Mouse (Mus musculus): Measurements from ENCODE around the gene Prickle2. TPM values are rescaled to one million over a fixed set of nuclear protein-coding genes. Genes with fewer than 3 reads are reported as not detected.

Prickle2 gene
- polyA plus RNA-seq, 1 experiment from 2014 or later: 11.7 TPM

DNA sequence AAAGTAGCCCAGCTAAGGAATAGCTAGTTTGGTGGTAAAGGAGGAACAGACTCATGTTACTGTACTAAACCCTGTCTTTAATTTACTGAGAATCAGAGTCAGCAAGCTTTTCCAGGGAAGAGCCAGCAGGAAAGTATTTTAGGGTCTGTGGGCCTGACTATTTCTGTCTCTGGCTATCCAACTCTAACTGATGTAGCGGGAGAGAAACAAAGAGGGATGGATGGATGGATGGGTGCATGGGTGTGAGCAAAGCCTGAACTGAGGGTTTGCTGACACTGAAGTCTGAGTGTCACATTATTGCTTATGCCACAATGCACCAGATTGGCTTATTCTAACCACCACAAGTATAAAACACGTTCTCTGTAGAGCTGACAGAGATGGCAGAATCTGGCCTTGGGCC, 88.8 kb downstream of the Prickle2 start:
- 81% methylated on average over 2 of the region's 2 CpGs for WGBS
- ATAC-seq (ENCODE audit: low FRiP score, low read depth): no peak
- H3K36me3 ChIP-seq: no peaks in the 10 kb centered on the region; the same call in 1 of the 2 replicates

DNA sequence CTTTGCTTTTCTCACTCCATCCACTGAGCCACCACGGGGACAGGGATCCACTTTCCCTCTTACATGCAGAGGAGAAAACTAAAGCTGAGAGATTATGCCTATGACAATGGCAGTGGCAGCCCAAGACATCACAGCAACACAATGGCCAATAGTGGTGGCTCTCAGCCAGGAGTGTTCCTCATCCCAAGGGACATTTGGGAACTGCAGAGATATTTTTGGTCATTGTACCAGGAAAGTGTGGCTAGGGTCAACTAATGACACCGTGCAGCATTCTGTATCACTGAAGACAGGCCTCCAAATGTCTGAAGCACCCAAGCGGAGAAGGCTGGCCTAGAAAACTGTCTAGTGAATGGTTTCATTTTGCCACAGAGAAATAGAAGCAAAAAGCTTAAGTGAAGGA, 91.2 kb downstream of the Prickle2 start:
- Histone ChIP-seq H3K4me3 (no peak overlapping the region), H3K4me1 (no peaks in the 10 kb centered on the region), H3K27me3 (replicated peaks) (no peaks in the 10 kb centered on the region), H3K27ac (no peak overlapping the region), H3K9ac (no peak overlapping the region), H3K36me3 (no peaks in the 10 kb centered on the region; the same call in 1 of the 2 replicates), H3K4me2 (replicated peaks) (no peak overlapping the region), H3K9me3 (peaks cover 4% of the 10 kb centered on the region; the same call in 1 of the 2 replicates)
- WGBS: 90% methylated on average over 3 of the region's 3 CpGs
- ATAC-seq (ENCODE audit: low FRiP score, low read depth): no peak

More for the DNA sequence above, 88.8 kb downstream of the Prickle2 start:
- Histone ChIP-seq H3K4me1 (no peaks in the 10 kb centered on the region), H3K4me2 (replicated peaks) (no peak overlapping the region), H3K9ac (no peak overlapping the region), H3K4me3 (no peak overlapping the region), H3K9me3 (peaks cover 4% of the 10 kb centered on the region; the same call in 1 of the 2 replicates), H3K27ac (no peak overlapping the region), H3K27me3 (replicated peaks) (no peaks in the 10 kb centered on the region)

DNA sequence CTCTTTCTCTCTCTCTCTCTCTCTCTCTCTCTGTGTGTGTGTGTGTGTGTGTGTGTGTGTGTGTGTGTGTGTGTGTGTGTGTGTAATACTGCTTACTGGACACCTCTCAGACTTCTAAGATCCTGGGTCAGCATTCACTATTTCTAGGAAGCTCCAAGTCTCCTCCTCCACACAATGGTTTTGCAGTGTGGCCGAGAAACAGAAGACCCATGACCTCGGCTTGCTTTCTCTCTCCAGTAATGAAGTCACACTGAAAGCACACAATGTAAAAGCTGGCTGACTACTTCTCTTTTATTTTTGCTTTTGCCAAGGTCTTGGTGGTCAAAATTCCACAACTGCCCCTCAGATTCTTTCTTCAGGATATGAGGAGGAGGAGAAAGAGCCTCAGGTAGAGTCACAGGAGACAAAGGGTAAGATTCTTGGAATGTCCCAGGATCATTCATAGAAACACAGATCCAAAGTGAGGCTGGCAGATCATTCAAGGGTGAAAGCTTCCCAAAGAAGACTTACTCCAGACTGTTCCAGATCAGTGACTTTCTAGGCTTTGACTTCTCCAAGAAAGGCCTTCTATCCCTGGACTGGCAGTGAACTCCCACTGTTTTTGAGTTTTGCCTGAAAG, 93.7 kb downstream of the Prickle2 start:
- H3K9me3 ChIP-seq: no peaks in the 10 kb centered on the region
- H3K4me2 ChIP-seq (replicated peaks): no peak overlapping the region
- no peaks in the 10 kb centered on the region for H3K4me1 ChIP-seq
- no peak for ATAC-seq (ENCODE audit: low FRiP score, low read depth)
- no peaks in the 10 kb centered on the region for H3K36me3 ChIP-seq
- WGBS: 62% methylated on average over 2 of the region's 2 CpGs
- no peak overlapping the region for H3K4me3 ChIP-seq
- no peak overlapping the region for H3K27ac ChIP-seq
- no peak overlapping the region for H3K9ac ChIP-seq
- H3K27me3 ChIP-seq (replicated peaks): no peaks in the 10 kb centered on the region

DNA sequence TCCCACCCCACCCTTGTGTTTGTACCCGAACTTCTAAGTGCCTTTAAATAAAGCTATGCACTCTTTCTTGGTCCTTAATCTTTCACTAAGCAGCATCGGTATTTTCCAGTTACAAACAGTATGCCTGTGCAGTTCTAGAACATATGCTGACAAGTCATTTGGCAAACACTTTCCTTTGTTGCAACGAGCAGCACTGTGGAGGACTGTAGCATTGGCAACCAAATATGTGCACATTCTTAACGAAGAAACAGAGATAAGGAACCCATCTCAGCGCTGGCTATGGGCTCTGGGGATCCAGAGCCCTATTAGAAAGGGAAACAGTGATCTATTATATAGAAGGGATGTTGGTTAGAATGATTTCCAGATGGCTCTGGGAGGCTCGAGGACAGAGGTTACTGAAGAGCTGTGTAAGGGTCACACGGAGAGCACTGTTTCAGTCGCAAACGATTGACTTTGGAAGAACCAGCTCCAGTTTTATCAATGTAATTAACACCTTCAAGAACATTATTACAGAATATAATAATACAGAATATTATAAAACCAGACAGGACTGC, 96.2 kb downstream of the Prickle2 start:
- no peak overlapping the region for H3K4me2 ChIP-seq (replicated peaks)
- H3K9ac ChIP-seq: no peak overlapping the region
- ATAC-seq (ENCODE audit: low FRiP score, low read depth): no peak
- WGBS: 72% methylated on average over 9 of the region's 9 CpGs
- H3K4me1 ChIP-seq: no peaks in the 10 kb centered on the region
- H3K27me3 ChIP-seq (replicated peaks): no peaks in the 10 kb centered on the region
- no peaks in the 10 kb centered on the region for H3K9me3 ChIP-seq
- H3K4me3 ChIP-seq: no peak overlapping the region
- no peaks in the 10 kb centered on the region for H3K36me3 ChIP-seq
- H3K27ac ChIP-seq: no peak overlapping the region

DNA sequence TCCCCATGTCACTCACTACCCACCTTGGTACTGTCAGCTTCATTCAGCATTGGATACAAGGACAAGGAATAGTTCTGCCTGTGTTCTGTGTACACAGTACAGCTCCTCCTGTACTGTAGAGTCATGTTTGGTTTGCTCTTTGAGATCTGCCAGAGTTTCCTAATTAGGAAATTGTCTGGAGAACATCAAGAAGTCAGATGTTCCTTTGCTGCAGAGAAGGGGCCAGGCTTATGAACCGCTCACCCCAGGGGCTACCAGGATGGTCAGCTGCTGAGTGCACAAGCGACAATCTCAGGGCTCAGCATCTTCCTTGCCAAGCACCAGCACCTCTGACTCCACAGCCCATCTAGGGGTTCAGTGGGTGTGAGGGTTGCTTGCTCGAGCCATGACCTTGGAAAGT, 96.9 kb downstream of the Prickle2 start:
- H3K36me3 ChIP-seq: no peaks in the 10 kb centered on the region
- H3K4me3 ChIP-seq: no peak overlapping the region
- no peaks in the 10 kb centered on the region for H3K9me3 ChIP-seq
- no peak overlapping the region for H3K27ac ChIP-seq
- 86% methylated on average over 3 of the region's 3 CpGs for WGBS
- no peaks in the 10 kb centered on the region for H3K4me1 ChIP-seq
- ATAC-seq (ENCODE audit: low FRiP score, low read depth): no peak
- no peak overlapping the region for H3K4me2 ChIP-seq (replicated peaks)
- H3K27me3 ChIP-seq (replicated peaks): no peaks in the 10 kb centered on the region
- no peak overlapping the region for H3K9ac ChIP-seq

DNA sequence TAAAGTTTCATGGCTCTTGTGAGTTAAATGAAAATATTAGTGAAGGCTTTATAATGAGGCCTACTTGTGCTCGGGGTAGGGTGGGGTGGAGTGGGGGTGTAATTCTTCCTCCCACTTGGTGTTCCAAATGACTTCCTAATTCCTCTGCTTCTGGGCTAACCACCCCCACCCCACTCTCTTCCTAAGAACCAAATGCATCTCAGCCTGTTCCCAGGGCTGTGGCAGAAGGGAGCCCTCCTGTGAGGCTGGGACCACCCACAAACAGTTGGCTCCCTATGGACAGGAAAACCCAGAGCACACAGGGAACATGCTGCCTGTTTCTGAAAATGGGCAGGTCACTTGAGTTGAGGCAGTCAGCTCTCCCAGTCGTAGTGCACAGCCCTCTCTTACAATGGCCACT, 100.8 kb downstream of the Prickle2 start:
- Histone ChIP-seq H3K36me3 (no peaks in the 10 kb centered on the region), H3K9me3 (no peaks in the 10 kb centered on the region), H3K27me3 (replicated peaks) (no peaks in the 10 kb centered on the region), H3K27ac (no peak overlapping the region), H3K9ac (no peak overlapping the region), H3K4me2 (replicated peaks) (no peak overlapping the region), H3K4me3 (no peak overlapping the region), H3K4me1 (no peaks in the 10 kb centered on the region)
- ATAC-seq (ENCODE audit: low FRiP score, low read depth): no peak
- WGBS: 49% methylated on average over 2 of the region's 2 CpGs

DNA sequence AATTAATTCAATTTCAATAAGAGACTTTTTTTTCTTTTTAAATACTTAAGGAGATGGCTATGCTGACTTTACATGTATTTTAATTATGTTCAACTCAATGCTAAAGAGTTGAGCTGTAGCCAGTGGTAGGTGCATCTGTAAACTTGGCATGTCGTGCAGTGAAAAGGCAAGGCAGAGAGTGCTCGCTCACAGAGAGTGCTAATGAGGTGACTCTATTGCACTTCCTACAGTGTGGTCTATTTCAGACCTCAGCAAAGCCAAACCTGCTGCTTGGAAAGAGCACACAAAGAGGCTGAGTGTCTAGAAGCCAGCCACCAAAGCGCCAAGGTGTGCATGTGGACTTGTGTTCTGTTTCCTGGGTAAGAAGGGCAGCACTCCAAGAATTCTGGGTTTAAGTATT, 109.6 kb downstream of the Prickle2 start:
- WGBS: 74% methylated on average over 3 of the region's 3 CpGs
- H3K9ac ChIP-seq: no peak overlapping the region
- no peak for ATAC-seq (ENCODE audit: low FRiP score, low read depth)
- H3K36me3 ChIP-seq: no peaks in the 10 kb centered on the region
- H3K27me3 ChIP-seq (replicated peaks): no peaks in the 10 kb centered on the region
- no peak overlapping the region for H3K4me2 ChIP-seq (replicated peaks)
- no peak overlapping the region for H3K27ac ChIP-seq
- no peaks in the 10 kb centered on the region for H3K9me3 ChIP-seq
- H3K4me1 ChIP-seq: no peaks in the 10 kb centered on the region
- H3K4me3 ChIP-seq: no peak overlapping the region

DNA sequence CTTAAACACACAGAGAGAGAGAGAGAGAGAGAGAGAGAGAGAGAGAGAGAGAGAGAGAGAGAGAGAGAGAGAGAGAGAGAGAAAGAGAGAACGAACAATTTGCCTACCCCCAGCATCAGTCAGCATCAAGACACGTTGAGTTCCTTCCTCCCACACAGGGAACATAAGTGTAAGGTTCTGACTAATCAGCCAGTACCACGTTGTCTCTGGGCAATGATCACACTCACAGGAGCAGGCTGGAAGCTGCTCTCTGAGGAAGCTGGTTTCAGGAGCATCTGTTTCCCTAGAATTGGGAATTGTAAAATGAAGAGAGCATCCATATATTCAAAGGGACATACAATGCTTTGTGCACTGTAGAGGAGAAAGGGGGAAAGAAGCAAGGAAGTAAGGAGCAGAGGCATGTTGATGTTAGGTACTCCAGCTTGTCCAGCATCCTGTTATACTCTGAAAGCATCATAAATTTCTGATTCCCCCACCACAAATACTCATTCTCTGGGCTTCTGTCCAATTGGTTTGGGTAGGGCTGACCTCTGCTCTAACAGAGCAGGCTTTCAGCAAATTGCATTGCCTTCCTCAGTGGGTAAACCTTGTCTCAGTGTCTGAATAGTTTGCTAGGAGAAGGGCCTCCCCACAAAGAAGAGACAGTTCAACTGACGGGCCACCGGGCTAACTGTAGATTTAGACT, 116.4 kb downstream of the Prickle2 start:
- no peaks in the 10 kb centered on the region for H3K27me3 ChIP-seq (replicated peaks)
- no peaks in the 10 kb centered on the region for H3K4me1 ChIP-seq
- no peak overlapping the region for H3K9ac ChIP-seq
- no peaks in the 10 kb centered on the region for H3K36me3 ChIP-seq
- no peak overlapping the region for H3K4me2 ChIP-seq (replicated peaks)
- H3K27ac ChIP-seq: no peak overlapping the region
- WGBS: 89% methylated on average over 5 of the region's 5 CpGs
- H3K9me3 ChIP-seq: no peaks in the 10 kb centered on the region
- no peak for ATAC-seq (ENCODE audit: low FRiP score, low read depth)
- no peak overlapping the region for H3K4me3 ChIP-seq

DNA sequence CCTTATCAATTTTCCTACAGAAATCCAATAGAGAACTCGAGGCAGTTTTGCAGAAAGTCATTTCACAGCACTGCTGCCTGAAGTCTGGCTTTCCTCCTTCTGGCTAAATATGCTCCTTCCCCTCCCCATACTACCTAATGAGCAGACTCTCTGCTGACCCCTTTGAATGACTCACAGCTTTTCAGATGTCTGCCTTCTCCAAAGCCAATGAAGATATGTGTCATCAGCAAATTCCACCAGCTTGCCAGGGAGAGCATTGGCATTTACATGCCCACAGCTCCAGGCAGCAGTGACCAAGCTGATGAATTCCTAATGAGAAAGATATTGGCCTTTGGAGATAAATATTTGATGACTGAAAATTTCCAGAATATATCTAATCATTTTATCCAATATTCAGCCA, 121.9 kb downstream of the Prickle2 start:
- H3K9me3 ChIP-seq: no peaks in the 10 kb centered on the region
- H3K27me3 ChIP-seq (replicated peaks): no peaks in the 10 kb centered on the region
- ATAC-seq (ENCODE audit: low FRiP score, low read depth): no peak
- H3K27ac ChIP-seq: no peak overlapping the region
- H3K4me2 ChIP-seq (replicated peaks): no peak overlapping the region
- H3K9ac ChIP-seq: no peak overlapping the region
- no peak overlapping the region for H3K4me3 ChIP-seq
- no peaks in the 10 kb centered on the region for H3K4me1 ChIP-seq
- WGBS: 78% methylated on average over 1 of the region's 1 CpGs
- H3K36me3 ChIP-seq: no peaks in the 10 kb centered on the region

DNA sequence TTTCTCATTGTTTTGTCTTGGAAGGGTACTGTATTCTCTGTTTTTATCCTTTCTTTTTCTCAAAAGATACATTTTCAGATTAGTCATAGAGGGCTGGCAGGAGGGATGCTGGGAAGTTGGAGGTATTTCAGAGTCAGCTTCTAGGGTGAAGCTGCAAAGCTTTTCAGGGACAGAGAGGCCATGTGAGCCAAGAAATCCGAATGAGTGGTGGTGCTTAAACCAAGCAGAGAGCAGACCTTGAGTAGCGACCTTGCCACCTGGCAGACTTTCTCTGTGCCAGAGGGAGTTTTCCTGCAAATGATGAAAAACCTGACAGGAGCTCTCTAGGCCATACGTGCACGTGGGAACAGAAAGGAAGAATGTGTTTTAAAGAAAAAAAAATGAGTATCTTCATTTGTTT, 130.7 kb downstream of the Prickle2 start:
- H3K4me3 ChIP-seq: no peak overlapping the region
- no peaks in the 10 kb centered on the region for H3K36me3 ChIP-seq
- no peak for ATAC-seq (ENCODE audit: low FRiP score, low read depth)
- 75% methylated on average over 4 of the region's 4 CpGs for WGBS
- H3K9me3 ChIP-seq: no peaks in the 10 kb centered on the region
- H3K4me2 ChIP-seq (replicated peaks): no peak overlapping the region
- H3K9ac ChIP-seq: no peak overlapping the region
- H3K27ac ChIP-seq: no peak overlapping the region
- no peaks in the 10 kb centered on the region for H3K27me3 ChIP-seq (replicated peaks)
- H3K4me1 ChIP-seq: peaks cover 5% of the 10 kb centered on the region; the same call in 1 of the 2 replicates

DNA sequence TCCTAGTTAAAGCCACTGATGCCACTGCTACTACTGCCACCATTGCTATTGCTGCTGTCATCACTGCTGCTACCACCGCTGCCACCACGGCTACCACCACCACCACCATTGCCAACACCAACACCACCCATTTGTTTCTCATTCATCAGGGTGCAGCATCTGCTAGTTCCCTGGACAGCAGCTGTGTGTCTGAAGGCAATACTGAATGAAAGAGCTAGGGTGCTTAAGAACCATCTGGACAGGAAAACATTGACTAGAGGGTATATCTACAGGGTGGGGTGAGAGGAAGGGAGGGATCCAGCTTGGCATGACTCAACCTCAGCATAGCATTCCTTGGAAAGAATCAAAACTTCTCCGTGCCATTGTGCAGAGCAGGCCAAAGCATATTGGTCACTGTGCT, 133.8 kb downstream of the Prickle2 start:
- H3K27me3 ChIP-seq (replicated peaks): no peaks in the 10 kb centered on the region
- no peak overlapping the region for H3K27ac ChIP-seq
- H3K9me3 ChIP-seq: no peaks in the 10 kb centered on the region
- no peak overlapping the region for H3K4me2 ChIP-seq (replicated peaks)
- no peak overlapping the region for H3K4me3 ChIP-seq
- H3K9ac ChIP-seq: no peak overlapping the region
- ATAC-seq (ENCODE audit: low FRiP score, low read depth): no peak
- H3K36me3 ChIP-seq: no peaks in the 10 kb centered on the region
- WGBS: 83% methylated on average over 3 of the region's 3 CpGs
- H3K4me1 ChIP-seq: peaks cover 9% of the 10 kb centered on the region

DNA sequence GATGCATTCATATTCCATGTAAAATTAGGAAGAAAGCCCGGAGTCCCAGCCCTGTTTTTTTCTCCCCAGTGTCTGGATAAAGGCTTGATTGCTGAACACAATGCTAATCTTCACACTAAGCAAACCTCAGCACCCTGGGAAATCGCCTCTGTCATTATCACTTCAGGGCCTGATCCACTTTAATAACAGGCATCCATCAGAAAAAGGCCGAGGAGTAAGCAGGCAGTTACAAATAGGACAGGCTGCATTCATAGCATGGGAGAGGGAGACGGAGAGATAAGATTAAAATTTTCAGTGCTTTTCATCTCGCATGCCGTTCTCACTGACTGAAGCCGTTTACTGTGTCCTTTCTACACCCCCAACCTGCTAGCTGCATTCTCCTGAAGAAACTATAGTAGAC, 135.9 kb downstream of the Prickle2 start:
- Histone ChIP-seq H3K27ac (no peak overlapping the region), H3K9me3 (no peaks in the 10 kb centered on the region), H3K27me3 (replicated peaks) (no peaks in the 10 kb centered on the region), H3K4me1 (peaks cover 9% of the 10 kb centered on the region), H3K4me3 (no peak overlapping the region), H3K9ac (no peak overlapping the region), H3K4me2 (replicated peaks) (no peak overlapping the region), H3K36me3 (no peaks in the 10 kb centered on the region)
- 47% methylated on average over 7 of the region's 7 CpGs for WGBS
- ATAC-seq (ENCODE audit: low FRiP score, low read depth): no peak

DNA sequence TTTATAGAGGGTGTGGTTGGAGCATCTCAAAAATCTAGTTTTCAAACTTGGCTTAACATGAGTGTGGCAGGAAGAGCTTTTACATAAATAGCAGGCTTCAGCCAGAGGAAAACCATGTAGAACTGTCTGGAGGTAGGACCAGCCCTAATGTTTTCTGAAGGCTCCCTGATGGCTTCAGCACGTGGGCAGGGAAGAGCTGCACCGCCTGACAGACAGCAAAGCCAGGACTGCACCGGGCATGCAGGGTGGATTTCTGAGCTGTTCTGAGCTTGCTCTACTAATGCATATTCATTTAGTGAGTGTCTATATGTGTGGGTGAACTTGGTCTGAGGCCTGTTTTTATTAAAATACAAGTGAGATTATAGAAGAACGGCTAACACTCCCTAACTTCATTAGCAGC, 136.7 kb downstream of the Prickle2 start:
- 24% methylated on average over 4 of the region's 4 CpGs for WGBS
- Histone ChIP-seq H3K36me3 (no peaks in the 10 kb centered on the region), H3K4me1 (peaks cover 9% of the 10 kb centered on the region), H3K9me3 (no peaks in the 10 kb centered on the region), H3K27me3 (replicated peaks) (no peaks in the 10 kb centered on the region), H3K4me2 (replicated peaks) (no peak overlapping the region), H3K4me3 (no peak overlapping the region), H3K27ac (no peak overlapping the region), H3K9ac (no peak overlapping the region)
- no peak for ATAC-seq (ENCODE audit: low FRiP score, low read depth)
